Mouse (Mus musculus): ENCODE results near the gene Prrg4. TPM values are rescaled to one million over a fixed set of nuclear protein-coding genes. Genes with fewer than 3 reads are reported as not detected.
"Not testable (repeated sequence)": the region's sequence is repeated elsewhere in the genome, so short reads cannot be mapped to it uniquely, and the experiment has no call there.

Gene Prrg4
- 2.1 and 2.6 TPM in 2 replicates for polyA plus RNA-seq (2015; fragmentation: Nextera tagmentation; extraction: Ambion mirVana)

- no peak within 1 kb of the TSS for H3K27ac ChIP-seq (ENCODE audit: low read length)
- peaks cover 10% of the 10 kb centered on the region; the same call in 1 of the 2 replicates for H3K4me1 ChIP-seq (replicated peaks; ENCODE audit: control insufficient read depth, insufficient read depth, low read length)
- no peaks in the 10 kb centered on the region for H3K9me3 ChIP-seq (ENCODE audit: control insufficient read depth, low read length)
- no peaks in the 10 kb centered on the region for H3K36me3 ChIP-seq (ENCODE audit: control insufficient read depth, insufficient read depth, low read length)
- H3K4me3 ChIP-seq (ENCODE audit: low read length): peak within 1 kb of the TSS; percentile 64
- H3K4me2 ChIP-seq (ENCODE audit: low read depth, low read length): peak within 1 kb of the TSS; percentile 97
- peaks cover 2% of the 10 kb centered on the region for H3K27me3 ChIP-seq (ENCODE audit: control insufficient read depth, insufficient read depth, low read depth, low read length)
- H3K9ac ChIP-seq (ENCODE audit: low read length): peak within 1 kb of the TSS; percentile 69
- WGBS: under 1% methylated on average over 58 of the region's 62 CpGs
- ATAC-seq (ENCODE audit: low read depth): peak; percentile 91
These were observed at the start of gene Prrg4 for GRCm38 (mm10) chr2:104849276-104849990. Gene Prrg4 (minus strand): TSS chr2:104849876.

GRCm38 (mm10) chr2:104887882-104888566 lies 38.3 kb upstream of the Prrg4 start:
- Histone ChIP-seq H3K36me3 (ENCODE audit: control insufficient read depth, insufficient read depth, low read length) (no peaks in the 10 kb centered on the region), H3K9me3 (ENCODE audit: control insufficient read depth, low read length) (no peaks in the 10 kb centered on the region), H3K9ac (ENCODE audit: low read length) (no peak overlapping the region), H3K4me1 (replicated peaks; ENCODE audit: control insufficient read depth, insufficient read depth, low read length) (no peaks in the 10 kb centered on the region), H3K27me3 (ENCODE audit: control insufficient read depth, insufficient read depth, low read depth, low read length) (no peaks in the 10 kb centered on the region), H3K4me3 (ENCODE audit: low read length) (no peak overlapping the region), H3K4me2 (ENCODE audit: low read depth, low read length) (no peak overlapping the region), H3K27ac (ENCODE audit: low read length) (no peak overlapping the region)
- peak; percentile 45; the same call in 1 of the 2 replicates for ATAC-seq (ENCODE audit: low read depth)
- WGBS: 20% methylated on average over 10 of the region's 10 CpGs

DNA sequence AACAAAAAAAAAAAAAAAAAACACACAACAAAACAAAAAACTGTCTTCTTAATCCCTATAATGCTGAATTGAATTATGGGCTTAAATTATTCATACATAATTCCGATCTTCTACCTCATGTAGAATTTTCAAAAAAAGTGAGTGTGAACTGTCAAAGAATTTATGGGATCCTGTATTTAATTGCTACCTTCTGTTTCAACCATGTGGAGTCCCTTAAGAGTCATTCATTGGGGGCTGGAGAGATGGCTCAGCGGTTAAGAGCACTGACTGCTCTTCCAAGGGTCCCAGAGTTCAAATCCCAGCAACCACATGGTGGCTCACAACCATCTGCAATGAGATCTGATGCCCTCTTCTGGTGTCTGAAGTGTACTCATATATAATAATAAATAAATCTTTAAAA lies 37.7 kb upstream of the Prrg4 start:
- H3K36me3 ChIP-seq (ENCODE audit: control insufficient read depth, insufficient read depth, low read length); H3K4me3 ChIP-seq (ENCODE audit: low read length); H3K9me3 ChIP-seq (ENCODE audit: control insufficient read depth, low read length); H3K27ac ChIP-seq (ENCODE audit: low read length); ATAC-seq (ENCODE audit: low read depth); H3K9ac ChIP-seq (ENCODE audit: low read length); H3K4me1 ChIP-seq (replicated peaks; ENCODE audit: control insufficient read depth, insufficient read depth, low read length); H3K27me3 ChIP-seq (ENCODE audit: control insufficient read depth, insufficient read depth, low read depth, low read length); H3K4me2 ChIP-seq (ENCODE audit: low read depth, low read length): not testable (repeated sequence)
- WGBS: 64% methylated on average over 2 of the region's 2 CpGs

- ATAC-seq (ENCODE audit: low read depth): no peak
- Histone ChIP-seq H3K4me3 (ENCODE audit: low read length) (no peak overlapping the region), H3K4me2 (ENCODE audit: low read depth, low read length) (no peak overlapping the region), H3K27me3 (ENCODE audit: control insufficient read depth, insufficient read depth, low read depth, low read length) (no peaks in the 10 kb centered on the region), H3K9ac (ENCODE audit: low read length) (no peak overlapping the region), H3K27ac (ENCODE audit: low read length) (no peak overlapping the region), H3K4me1 (replicated peaks; ENCODE audit: control insufficient read depth, insufficient read depth, low read length) (no peaks in the 10 kb centered on the region), H3K9me3 (ENCODE audit: control insufficient read depth, low read length) (no peaks in the 10 kb centered on the region), H3K36me3 (ENCODE audit: control insufficient read depth, insufficient read depth, low read length) (no peaks in the 10 kb centered on the region)
- WGBS: 89% methylated on average over 18 of the region's 18 CpGs
These were observed 36.4 kb upstream of the Prrg4 start for GRCm38 (mm10) chr2:104886109-104886508.

- Histone ChIP-seq H3K36me3 (ENCODE audit: control insufficient read depth, insufficient read depth, low read length) (no peaks in the 10 kb centered on the region), H3K4me3 (ENCODE audit: low read length) (no peak overlapping the region), H3K4me2 (ENCODE audit: low read depth, low read length) (no peak overlapping the region), H3K27me3 (ENCODE audit: control insufficient read depth, insufficient read depth, low read depth, low read length) (no peaks in the 10 kb centered on the region), H3K9me3 (ENCODE audit: control insufficient read depth, low read length) (no peaks in the 10 kb centered on the region), H3K9ac (ENCODE audit: low read length) (no peak overlapping the region), H3K4me1 (replicated peaks; ENCODE audit: control insufficient read depth, insufficient read depth, low read length) (no peaks in the 10 kb centered on the region), H3K27ac (ENCODE audit: low read length) (no peak overlapping the region)
- 71% methylated on average over 8 of the region's 8 CpGs for WGBS
- ATAC-seq (ENCODE audit: low read depth): no peak
These were observed 29.1 kb upstream of the Prrg4 start for GRCm38 (mm10) chr2:104878794-104879193.

DNA sequence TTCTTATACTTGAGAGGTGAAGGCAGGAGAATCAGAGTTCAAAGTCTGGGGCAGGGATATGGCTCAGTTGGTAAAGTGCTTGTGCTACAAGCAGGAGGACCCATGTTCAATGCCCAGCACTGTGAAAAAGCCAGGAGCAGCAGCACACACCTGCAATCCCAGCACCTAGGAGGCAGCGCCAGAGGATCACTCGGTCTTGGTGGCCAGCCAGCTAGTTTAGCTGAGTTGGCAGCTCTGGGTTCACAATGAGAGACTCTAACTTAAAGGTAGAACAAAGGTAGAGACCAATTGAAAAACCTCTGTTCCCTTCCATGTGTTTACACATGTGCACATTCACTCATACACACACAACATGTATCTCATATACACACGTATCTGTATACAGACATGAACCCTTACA lies 19.4 kb upstream of the Prrg4 start:
- Histone ChIP-seq H3K4me3 (ENCODE audit: low read length) (no peak overlapping the region), H3K4me1 (replicated peaks; ENCODE audit: control insufficient read depth, insufficient read depth, low read length) (no peaks in the 10 kb centered on the region), H3K27ac (ENCODE audit: low read length) (no peak overlapping the region), H3K9me3 (ENCODE audit: control insufficient read depth, low read length) (no peaks in the 10 kb centered on the region), H3K36me3 (ENCODE audit: control insufficient read depth, insufficient read depth, low read length) (no peaks in the 10 kb centered on the region), H3K4me2 (ENCODE audit: low read depth, low read length) (no peak overlapping the region), H3K9ac (ENCODE audit: low read length) (no peak overlapping the region), H3K27me3 (ENCODE audit: control insufficient read depth, insufficient read depth, low read depth, low read length) (no peaks in the 10 kb centered on the region)
- WGBS: 86% methylated on average over 3 of the region's 3 CpGs
- no peak for ATAC-seq (ENCODE audit: low read depth)

- no peak within 1 kb of the TSS for H3K9ac ChIP-seq (ENCODE audit: low read length)
- 78% methylated on average over 13 of the region's 13 CpGs for WGBS
- H3K27me3 ChIP-seq (ENCODE audit: control insufficient read depth, insufficient read depth, low read depth, low read length): no peaks in the 10 kb centered on the region
- H3K9me3 ChIP-seq (ENCODE audit: control insufficient read depth, low read length): no peaks in the 10 kb centered on the region
- H3K4me3 ChIP-seq (ENCODE audit: low read length): no peak within 1 kb of the TSS
- no peaks in the 10 kb centered on the region for H3K36me3 ChIP-seq (ENCODE audit: control insufficient read depth, insufficient read depth, low read length)
- no peak for ATAC-seq (ENCODE audit: low read depth)
- H3K4me2 ChIP-seq (ENCODE audit: low read depth, low read length): no peak within 1 kb of the TSS
- H3K4me1 ChIP-seq (replicated peaks; ENCODE audit: control insufficient read depth, insufficient read depth, low read length): no peaks in the 10 kb centered on the region
- H3K27ac ChIP-seq (ENCODE audit: low read length): no peak within 1 kb of the TSS
These were observed 17.7 kb upstream of the Prrg4 start, which contains the start of gene Ccdc73 for GRCm38 (mm10) chr2:104867282-104867855. Gene Ccdc73 (plus strand): TSS chr2:104867805.

DNA sequence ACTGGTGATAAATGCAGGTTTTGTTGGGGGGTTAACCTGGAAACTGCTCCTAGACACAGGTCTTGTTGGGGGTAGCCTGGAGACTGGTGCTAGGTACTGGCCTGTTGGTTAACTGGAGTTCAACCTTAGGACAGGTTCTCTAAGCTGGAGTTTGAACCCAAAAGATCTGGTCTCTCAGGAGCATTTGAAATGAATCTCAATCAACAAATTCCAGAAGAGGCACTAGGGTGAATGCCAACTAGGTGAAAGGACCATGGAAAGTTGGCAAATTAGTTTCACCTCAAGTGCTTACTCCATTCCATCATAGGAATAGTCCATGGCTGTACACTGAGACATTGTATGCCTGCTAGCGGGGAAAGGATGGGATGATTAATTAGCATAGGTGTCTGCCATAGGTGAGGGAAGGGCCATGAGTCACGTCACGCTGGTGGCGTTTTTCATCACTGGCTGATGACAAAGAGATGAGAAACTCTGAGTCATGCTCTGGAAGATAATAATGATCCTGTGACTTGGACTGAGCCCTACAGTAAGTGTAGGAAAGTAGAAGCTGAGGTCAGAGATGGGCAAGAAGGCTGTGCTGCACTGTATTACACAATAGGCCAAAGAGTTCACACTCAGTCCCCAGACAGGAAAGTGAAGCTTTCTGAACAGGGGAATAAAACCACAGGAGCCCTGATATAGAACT lies 14.6 kb upstream of the Prrg4 start:
- ATAC-seq (ENCODE audit: low read depth): no peak
- H3K4me1 ChIP-seq (replicated peaks; ENCODE audit: control insufficient read depth, insufficient read depth, low read length): no peaks in the 10 kb centered on the region
- no peaks in the 10 kb centered on the region for H3K36me3 ChIP-seq (ENCODE audit: control insufficient read depth, insufficient read depth, low read length)
- H3K27ac ChIP-seq (ENCODE audit: low read length): no peak overlapping the region
- H3K4me3 ChIP-seq (ENCODE audit: low read length): no peak overlapping the region
- no peak overlapping the region for H3K9ac ChIP-seq (ENCODE audit: low read length)
- H3K4me2 ChIP-seq (ENCODE audit: low read depth, low read length): no peak overlapping the region
- H3K27me3 ChIP-seq (ENCODE audit: control insufficient read depth, insufficient read depth, low read depth, low read length): no peaks in the 10 kb centered on the region
- WGBS: 78% methylated on average over 4 of the region's 4 CpGs
- H3K9me3 ChIP-seq (ENCODE audit: control insufficient read depth, low read length): no peaks in the 10 kb centered on the region

DNA sequence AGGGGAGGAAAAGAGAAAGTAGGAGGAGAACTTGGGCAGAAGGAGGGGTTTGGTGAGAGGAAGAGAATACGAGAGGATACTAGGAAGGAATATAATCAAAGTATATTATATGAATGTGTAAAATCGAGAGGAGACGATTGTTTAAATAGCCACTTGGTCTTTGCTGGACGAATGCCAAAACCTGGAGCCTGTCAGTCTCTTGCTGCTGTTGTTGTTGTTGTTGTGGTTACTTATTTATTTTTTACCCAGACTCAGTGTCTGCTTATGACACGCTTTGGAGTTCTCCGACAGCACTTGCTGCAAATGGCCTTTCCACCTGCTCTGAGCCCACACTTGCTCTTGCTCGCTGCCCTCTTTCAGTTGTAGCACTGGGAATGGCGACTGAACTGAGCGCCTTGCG lies 10.8 kb upstream of the Prrg4 start:
- Histone ChIP-seq H3K4me1 (replicated peaks; ENCODE audit: control insufficient read depth, insufficient read depth, low read length) (no peaks in the 10 kb centered on the region), H3K9ac (ENCODE audit: low read length) (no peak overlapping the region), H3K36me3 (ENCODE audit: control insufficient read depth, insufficient read depth, low read length) (no peaks in the 10 kb centered on the region), H3K27me3 (ENCODE audit: control insufficient read depth, insufficient read depth, low read depth, low read length) (no peaks in the 10 kb centered on the region), H3K9me3 (ENCODE audit: control insufficient read depth, low read length) (no peaks in the 10 kb centered on the region), H3K4me2 (ENCODE audit: low read depth, low read length) (no peak overlapping the region), H3K4me3 (ENCODE audit: low read length) (no peak overlapping the region), H3K27ac (ENCODE audit: low read length) (no peak overlapping the region)
- 60% methylated on average over 10 of the region's 10 CpGs for WGBS
- ATAC-seq (ENCODE audit: low read depth): no peak
